Mouse (Mus musculus) hindbrain, embryonic 11.5 days (tissue): Measurements from ENCODE around the gene Lpar5. TPM values are rescaled to one million over a fixed set of nuclear protein-coding genes. Genes with fewer than 3 reads are reported as not detected.
"Not testable (repeated sequence)": the region's sequence is repeated elsewhere in the genome, so short reads cannot be mapped to it uniquely, and the experiment has no call there.

Source experiments
- ATAC-seq: fragments of 200-750 bp; cut with Nextera tagmentation; 2 replicates; pipeline ENCODE4 v1.8.0; 2017; ENCODE audit warnings: mild to moderate bottlenecking, moderate TSS enrichment, moderate library complexity; ENCODE audit not compliant: low FRiP score
- DNase-seq: peaks from one replicate; pipeline ENCODE4 v3.0.0-alpha.2; 2015; ENCODE audit warnings: low spot score
- H3K27ac ChIP-seq: fragments of 300-500 bp; sonication (generic); 2 replicates; pipeline ENCODE4 v1.5.1; 2014; ENCODE audit warnings: mild to moderate bottlenecking, low read depth, low read length
- H3K27me3 ChIP-seq: fragments of 300-500 bp; sonication (generic); 2 replicates; pipeline ENCODE4 v1.6.1; 2014; ENCODE audit warnings: mild to moderate bottlenecking, low read length, moderate library complexity, mixed read lengths; ENCODE audit not compliant: control insufficient read depth, insufficient read depth
- H3K36me3 ChIP-seq: fragments of 300-500 bp; sonication (generic); 2 replicates; pipeline ENCODE4 v1.6.1; 2014; ENCODE audit warnings: mild to moderate bottlenecking, low read length, moderate library complexity, mixed read lengths; ENCODE audit not compliant: control insufficient read depth, insufficient read depth
- H3K4me1 ChIP-seq: fragments of 300-500 bp; sonication (generic); replicated peaks from 2 replicates; pipeline ENCODE4 v1.6.1; 2014; ENCODE audit warnings: low read length, mixed read lengths; ENCODE audit not compliant: control insufficient read depth, insufficient read depth
- H3K4me2 ChIP-seq: fragments of 300-500 bp; sonication (generic); replicated peaks from 2 replicates; pipeline ENCODE4 v1.6.1; 2014; ENCODE audit warnings: mild to moderate bottlenecking, low read depth, low read length
- H3K4me3 ChIP-seq: fragments of 300-500 bp; sonication (generic); 2 replicates; pipeline ENCODE4 v1.5.1; 2014; ENCODE audit warnings: low read depth, low read length
- H3K9ac ChIP-seq: fragments of 300-500 bp; sonication (generic); 2 replicates; pipeline ENCODE4 v1.6.1; 2014; ENCODE audit warnings: low read depth, low read length
- H3K9me3 ChIP-seq: fragments of 300-500 bp; sonication (generic); 2 replicates; pipeline ENCODE4 v1.6.1; 2016; ENCODE audit warnings: low read length; ENCODE audit not compliant: control insufficient read depth
- WGBS: fragments of 180-500 bp; shearing (Covaris S2); extraction: QIAGEN DNeasy Blood & Tissue Kit; methylation state at CpG from one replicate; pipeline ENCODE4 v1.1.7; 2014; 5-methylcytosine and 5-hydroxymethylcytosine counted together
- polyA plus RNA-seq: library from polyadenylated mRNA; unstranded; fragments of >200 nt; fragmentation: Nextera tagmentation; extraction: Ambion mirVana; gene quantifications from 2 replicates; pipeline ENCODE4 v1.2.1, GENCODE M21; 2014

Gene Lpar5
- polyA plus RNA-seq, 1 experiment from 2014 or later, result not detected

DNA sequence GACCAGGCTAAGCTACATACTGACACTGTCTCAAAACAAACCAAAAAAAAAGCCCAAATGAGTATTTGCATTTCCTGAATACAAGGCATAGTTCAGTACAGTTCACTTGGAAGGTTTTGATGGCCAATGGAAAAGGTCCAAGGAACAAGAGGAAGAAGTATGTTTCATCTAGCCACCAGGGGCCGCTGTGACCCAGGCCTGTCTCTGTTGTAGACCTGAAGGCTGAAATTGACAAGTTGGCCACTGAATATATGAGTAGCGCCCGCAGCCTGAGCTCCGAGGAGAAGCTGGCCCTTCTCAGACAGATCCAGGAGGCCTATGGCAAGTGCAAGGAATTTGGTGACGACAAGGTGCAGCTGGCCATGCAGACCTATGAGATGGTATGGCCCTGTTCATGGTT, 21.0 kb upstream of the Lpar5 start:
- peaks cover 21% of the 10 kb centered on the region for H3K36me3 ChIP-seq
- WGBS, result 49% methylated on average over 5 of the region's 5 CpGs

DNA sequence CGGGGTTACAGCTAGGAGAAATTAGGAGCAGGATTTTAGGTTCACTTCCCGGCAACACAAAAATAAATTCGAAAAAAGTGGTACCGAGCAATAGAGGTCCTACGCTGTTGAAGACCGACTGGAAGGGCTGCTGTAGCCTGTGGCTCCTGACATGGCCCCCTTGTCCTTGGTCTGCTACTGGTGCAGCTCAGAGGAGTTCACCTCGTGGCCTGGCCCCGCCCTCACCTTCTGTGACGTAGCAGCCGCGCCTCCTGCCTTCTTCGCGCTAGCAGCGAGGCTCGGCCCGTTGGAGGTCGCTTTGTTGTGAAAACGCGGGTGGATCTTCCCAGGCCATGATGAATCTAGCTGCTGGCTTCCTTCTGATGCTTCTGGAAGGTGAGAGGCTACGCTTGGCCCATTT, 18.0 kb upstream of the Lpar5 start, which contains the start of gene Acrbp:
Acrbp (plus strand) TSS at position 12 of the 400 bp plus-strand sequence.
- Histone ChIP-seq H3K27me3 (no peaks in the 10 kb centered on the region), H3K4me2 (no peak within 1 kb of the TSS), H3K27ac (no peak within 1 kb of the TSS), H3K9me3 (no peaks in the 10 kb centered on the region), H3K4me1 (no peaks in the 10 kb centered on the region), H3K4me3 (no peak within 1 kb of the TSS), H3K9ac (no peak within 1 kb of the TSS), H3K36me3 (peaks cover 18% of the 10 kb centered on the region)
- WGBS, result 39% methylated on average over 20 of the region's 20 CpGs
- no peak for ATAC-seq
- DNase-seq, result no peak

More for the DNA sequence above, 21.0 kb upstream of the Lpar5 start:
- Histone ChIP-seq H3K27me3 (no peaks in the 10 kb centered on the region), H3K9me3 (no peaks in the 10 kb centered on the region), H3K4me3 (no peak overlapping the region), H3K4me1 (no peaks in the 10 kb centered on the region), H3K4me2 (no peak overlapping the region), H3K27ac (no peak overlapping the region), H3K9ac (no peak overlapping the region)
- ATAC-seq, result peak; percentile 34; the same call in 1 of the 2 replicates
- peak; percentile 88 for DNase-seq

GRCm38 (mm10) chr6:125051237-125051636, 16.5 kb upstream of the Lpar5 start:
- no peaks in the 10 kb centered on the region for H3K27me3 ChIP-seq
- peak; percentile 38 for DNase-seq
- 74% methylated on average over 5 of the region's 5 CpGs for WGBS
- no peak overlapping the region for H3K27ac ChIP-seq
- no peaks in the 10 kb centered on the region for H3K9me3 ChIP-seq
- H3K36me3 ChIP-seq, result peaks cover 18% of the 10 kb centered on the region; the same call in 1 of the 2 replicates
- no peak overlapping the region for H3K4me2 ChIP-seq
- no peak overlapping the region for H3K9ac ChIP-seq
- H3K4me1 ChIP-seq, result no peaks in the 10 kb centered on the region
- ATAC-seq, result no peak
- H3K4me3 ChIP-seq, result no peak overlapping the region

- no peaks in the 10 kb centered on the region for H3K9me3 ChIP-seq
- ATAC-seq (no peak), DNase-seq (no peak)
- H3K27ac ChIP-seq, result no peak overlapping the region
- no peak overlapping the region for H3K4me2 ChIP-seq
- H3K9ac ChIP-seq, result no peak overlapping the region
- no peaks in the 10 kb centered on the region for H3K27me3 ChIP-seq
- H3K36me3 ChIP-seq, result no peaks in the 10 kb centered on the region
- H3K4me3 ChIP-seq, result no peak overlapping the region
- 40% methylated on average over 6 of the region's 6 CpGs for WGBS
- H3K4me1 ChIP-seq, result no peaks in the 10 kb centered on the region
Observed at GRCm38 (mm10) chr6:125061493-125061892, 6.2 kb upstream of the Lpar5 start.

DNA sequence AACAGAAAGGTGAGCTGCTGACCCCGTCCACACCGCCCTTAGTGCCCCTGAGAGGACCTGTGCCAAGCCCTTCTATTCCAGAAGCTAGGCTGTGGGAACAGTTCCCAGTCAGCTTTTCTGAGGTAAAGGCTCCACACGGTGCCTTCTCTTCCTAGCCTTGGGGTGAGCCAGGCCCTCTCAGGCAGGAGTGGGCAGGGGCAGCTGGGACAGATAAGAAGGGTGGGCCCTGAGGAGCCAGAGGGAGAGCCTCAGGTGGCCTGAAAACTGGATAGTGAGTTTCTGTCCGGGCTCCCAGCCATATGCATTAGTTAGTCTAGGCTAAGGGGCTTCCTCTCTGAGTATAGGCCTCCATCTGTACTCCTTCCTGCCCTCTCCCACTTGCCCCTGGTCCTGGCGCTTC, 5.2 kb upstream of the Lpar5 start:
- Histone ChIP-seq H3K9me3 (no peaks in the 10 kb centered on the region), H3K27me3 (no peaks in the 10 kb centered on the region), H3K4me2 (no peak overlapping the region), H3K4me3 (no peak overlapping the region), H3K4me1 (no peaks in the 10 kb centered on the region), H3K36me3 (no peaks in the 10 kb centered on the region), H3K27ac (no peak overlapping the region), H3K9ac (no peak overlapping the region)
- WGBS, result 88% methylated on average over 5 of the region's 5 CpGs
- ATAC-seq, result no peak
- DNase-seq, result no peak

GRCm38 (mm10) chr6:125063906-125064305, 3.8 kb upstream of the Lpar5 start:
- no peaks in the 10 kb centered on the region for H3K4me1 ChIP-seq
- no peaks in the 10 kb centered on the region for H3K36me3 ChIP-seq
- H3K9ac ChIP-seq, result no peak overlapping the region
- WGBS, result 91% methylated on average over 6 of the region's 6 CpGs
- H3K4me3 ChIP-seq, result no peak overlapping the region
- ATAC-seq (no peak), DNase-seq (no peak)
- no peak overlapping the region for H3K4me2 ChIP-seq
- H3K9me3 ChIP-seq, result no peaks in the 10 kb centered on the region
- H3K27me3 ChIP-seq, result no peaks in the 10 kb centered on the region
- no peak overlapping the region for H3K27ac ChIP-seq

DNA sequence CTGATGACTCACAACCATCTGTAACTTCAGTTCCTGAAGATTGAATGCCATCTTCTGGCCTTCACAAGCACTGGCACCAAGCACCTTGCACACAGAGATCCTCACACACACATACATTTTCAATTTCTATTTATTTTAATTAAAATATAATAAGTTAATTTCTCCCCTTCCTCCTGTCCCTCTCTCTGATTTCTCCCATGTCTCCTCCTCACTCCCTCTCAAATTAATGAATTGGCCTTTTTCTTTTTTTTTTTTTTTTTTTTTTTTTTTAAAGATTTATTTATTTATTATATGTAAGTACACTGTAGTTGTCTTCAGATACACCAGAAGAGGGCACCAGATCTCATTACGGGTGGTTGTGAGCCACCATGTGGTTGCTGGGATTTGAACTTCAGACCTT, 2.5 kb upstream of the Lpar5 start:
- not testable (repeated sequence) for H3K4me1 ChIP-seq, H3K27ac ChIP-seq, H3K9ac ChIP-seq, H3K9me3 ChIP-seq, ATAC-seq, H3K4me2 ChIP-seq, H3K27me3 ChIP-seq, DNase-seq, H3K4me3 ChIP-seq, H3K36me3 ChIP-seq
- no CpG with 5 or more reads among the region's 1 CpGs for WGBS

DNA sequence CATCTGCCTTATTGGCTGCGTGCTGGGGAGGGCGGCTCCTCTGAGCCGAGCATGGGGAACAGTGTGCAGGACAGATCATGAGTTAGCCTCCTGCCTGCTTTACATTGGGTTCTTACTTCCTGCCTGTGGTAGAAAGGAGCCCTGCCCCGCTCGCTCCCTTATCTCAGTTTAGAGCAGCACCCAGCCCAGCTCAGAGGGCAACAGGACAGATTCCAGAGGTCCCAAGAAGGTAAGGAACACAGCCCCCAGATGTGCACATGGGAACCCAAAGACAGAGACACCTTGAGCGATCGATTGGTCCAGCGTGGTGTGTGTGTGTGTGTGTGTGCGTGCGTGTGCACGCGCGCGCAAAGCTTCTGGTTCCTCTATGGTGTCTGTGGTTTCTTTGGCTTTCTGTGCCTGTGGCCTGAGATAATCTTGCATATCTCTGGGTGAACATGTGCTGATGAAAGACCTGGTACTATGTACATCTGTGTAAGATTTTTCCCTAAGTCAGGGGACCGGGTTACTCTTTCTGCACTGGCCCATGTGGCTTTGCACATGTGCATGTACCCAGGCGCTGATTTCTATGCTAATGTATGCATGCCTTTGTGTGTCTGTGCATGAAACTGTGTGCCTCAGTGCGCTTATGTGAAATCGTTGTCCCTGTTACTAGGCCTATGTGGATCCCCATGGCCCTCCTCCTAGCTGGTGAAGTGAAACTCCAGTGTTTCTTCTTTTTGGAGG, 3.6 kb downstream of the Lpar5 start:
- ATAC-seq, result peak; percentile 49; the same call in 1 of the 2 replicates
- Histone ChIP-seq H3K9me3 (no peaks in the 10 kb centered on the region), H3K36me3 (no peaks in the 10 kb centered on the region), H3K9ac (no peak overlapping the region), H3K27ac (peak overlapping the region; percentile 49; the same call in 1 of the 2 replicates), H3K27me3 (no peaks in the 10 kb centered on the region), H3K4me2 (no peak overlapping the region), H3K4me3 (no peak overlapping the region), H3K4me1 (no peaks in the 10 kb centered on the region)
- WGBS, result 84% methylated on average over 18 of the region's 18 CpGs
- DNase-seq, result no peak

DNA sequence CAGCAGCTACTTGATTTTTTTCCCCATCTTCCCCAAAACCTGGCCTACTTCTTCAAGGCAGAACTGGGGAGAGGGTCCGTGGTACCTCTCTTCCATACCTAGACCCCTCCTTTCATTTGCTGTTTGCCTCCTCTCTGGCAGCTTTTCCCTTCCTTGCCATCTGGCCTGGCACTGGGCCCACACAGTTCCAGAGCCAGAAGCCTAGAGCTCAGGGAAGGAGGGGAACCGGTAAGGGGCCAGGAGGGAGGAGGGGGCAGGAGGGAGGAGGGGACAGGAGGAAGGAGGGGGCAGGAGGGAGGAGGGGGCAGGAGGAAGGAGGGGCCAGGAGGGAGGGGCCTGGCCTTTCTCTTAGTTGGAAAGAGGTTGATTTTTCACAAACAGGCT, 4.2 kb downstream of the Lpar5 start:
- 43% methylated on average over 1 of the region's 2 CpGs for WGBS
- no peaks in the 10 kb centered on the region for H3K9me3 ChIP-seq
- H3K36me3 ChIP-seq, result no peaks in the 10 kb centered on the region
- ATAC-seq (no peak), DNase-seq (no peak)
- H3K4me2 ChIP-seq, result no peak overlapping the region
- H3K27me3 ChIP-seq, result no peaks in the 10 kb centered on the region
- no peaks in the 10 kb centered on the region for H3K4me1 ChIP-seq
- H3K4me3 ChIP-seq, result no peak overlapping the region
- peak overlapping the region; percentile 49; the same call in 1 of the 2 replicates for H3K27ac ChIP-seq
- H3K9ac ChIP-seq, result no peak overlapping the region
